Mouse (Mus musculus): ENCODE measurements at regions not wholly inside any gene's neighbourhood (a gene's known extent, or its start where the extent isn't known, plus 50 kb on each side); places are given as distances from the start of the nearest gene placed in this dataset.

GRCm38 (mm10) chrX:167105931-167106417, 103.1 kb downstream of the Tmsb4x start:
- TF ChIP-seq CTCF (IDR thresholded peaks at IDR 0.05) (no peak), POLR2A (IDR thresholded peaks at IDR 0.05; ENCODE audit: insufficient read depth, low read depth, low read length) (no peak), EP300 (IDR thresholded peaks at IDR 0.05; ENCODE audit: insufficient read depth, low read depth, low read length) (no peak)
